Comparison of ENCODE assay signal across 12 mouse cellular contexts in the genomic region with DNA sequence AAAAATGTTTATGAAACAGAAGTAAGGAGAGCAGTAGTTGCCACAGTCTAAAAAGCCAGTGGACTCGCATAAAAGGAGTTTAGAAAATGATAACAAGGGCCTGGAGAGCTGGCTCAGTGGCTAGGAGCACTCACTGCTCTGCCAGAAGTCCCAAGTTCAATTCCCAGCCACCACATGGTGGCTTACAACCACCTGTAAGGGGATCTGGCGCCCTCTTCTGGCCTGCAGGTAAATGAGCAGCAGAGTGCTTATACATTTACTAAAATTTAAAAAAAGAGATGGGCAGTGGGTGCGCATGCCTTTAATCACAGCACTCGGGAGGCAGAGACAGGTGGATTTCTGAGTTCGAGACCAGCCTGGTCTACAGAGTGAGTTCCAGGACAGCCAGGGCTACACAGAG. TPM values are rescaled to one million over a fixed set of nuclear protein-coding genes. Genes with fewer than 3 reads are reported as not detected.
DNase-seq lines count a peak whose midpoint lies in the region; ATAC-seq and TF ChIP-seq lines count a peak whose summit lies in the region.
"Had no signal": no experiment of that assay in that cellular context is flagged by ENCODE, and none has a peak within 500 bp of the region (broad histone marks: within the 10 kb centered on the region; RNA-seq: fewer than 3 reads in every experiment).

No protein-coding gene starts in this region.

- H3K27me3 ChIP-seq in intestine, postnatal 0 days (replicated peaks; ENCODE audit: control insufficient read depth, insufficient read depth, low read length), result no peaks in the 10 kb centered on the region
- no peaks in the 10 kb centered on the region for H3K27me3 ChIP-seq in intestine, embryonic 16.5 days (replicated peaks; ENCODE audit: control insufficient read depth, insufficient read depth, low read length)
- no peaks in the 10 kb centered on the region for H3K27me3 ChIP-seq in thymus, adult 2 months (ENCODE audit: control insufficient read depth, insufficient read depth, low read length)
- no peaks in the 10 kb centered on the region for H3K27me3 ChIP-seq in embryonic facial prominence, embryonic 10.5 days (replicated peaks; ENCODE audit: low read depth, poor library complexity, severe bottlenecking)

- no peak overlapping the region for H3K9ac ChIP-seq in intestine, postnatal 0 days (ENCODE audit: low read depth, low read length)
- H3K9ac ChIP-seq in intestine, embryonic 16.5 days (ENCODE audit: low read depth, low read length), result no peak overlapping the region

- peak; percentile 47 for DNase-seq in thymus, adult 2 months
- DNase-seq in thymus, adult 18-20 months, result no peak
- peak; percentile 31 for DNase-seq in embryonic facial prominence, embryonic 10.5 days (ENCODE audit: low spot score)
- DNase-seq in adipocyte (ENCODE audit: low spot score), result no peak
- DNase-seq: heart, adult 18-20 months; layer of hippocampus, adult 9-11 months; right cerebral cortex, postnatal 25 days had no signal

- H3K4me3 ChIP-seq in intestine, postnatal 0 days (ENCODE audit: low read depth, low read length), result no peak overlapping the region
- no peak overlapping the region for H3K4me3 ChIP-seq in intestine, embryonic 16.5 days (ENCODE audit: low read length)
- H3K4me3 ChIP-seq in thymus, adult 2 months (ENCODE audit: control insufficient read depth, insufficient read depth, low read length), result no peak overlapping the region
- H3K4me3 ChIP-seq in embryonic facial prominence, embryonic 10.5 days, result no peak overlapping the region

- H3K36me3 ChIP-seq in intestine, postnatal 0 days (ENCODE audit: control insufficient read depth, insufficient read depth), result no peaks in the 10 kb centered on the region
- H3K36me3 ChIP-seq in intestine, embryonic 16.5 days (ENCODE audit: control insufficient read depth, insufficient read depth, low read length), result no peaks in the 10 kb centered on the region
- no peaks in the 10 kb centered on the region for H3K36me3 ChIP-seq in thymus, adult 2 months (ENCODE audit: control insufficient read depth, insufficient read depth, low read length)
- no peaks in the 10 kb centered on the region for H3K36me3 ChIP-seq in embryonic facial prominence, embryonic 10.5 days (replicated peaks)

- WGBS in intestine, postnatal 0 days, result 75% methylated on average over 5 of the region's 5 CpGs
- 70% methylated on average over 5 of the region's 5 CpGs for WGBS in intestine, embryonic 16.5 days
- 80% methylated on average over 5 of the region's 5 CpGs for WGBS in thymus, adult 2 months
- 67% methylated on average over 5 of the region's 5 CpGs for WGBS in embryonic facial prominence, embryonic 10.5 days

- no peaks in the 10 kb centered on the region for H3K9me3 ChIP-seq in intestine, postnatal 0 days (ENCODE audit: control insufficient read depth)
- no peaks in the 10 kb centered on the region for H3K9me3 ChIP-seq in intestine, embryonic 16.5 days (ENCODE audit: control insufficient read depth, low read length)
- no peaks in the 10 kb centered on the region for H3K9me3 ChIP-seq in embryonic facial prominence, embryonic 10.5 days

- no peak overlapping the region for H3K4me2 ChIP-seq in intestine, postnatal 0 days (replicated peaks; ENCODE audit: low read depth)
- no peak overlapping the region for H3K4me2 ChIP-seq in intestine, embryonic 16.5 days (ENCODE audit: low read depth, low read length)

- no peaks in the 10 kb centered on the region for H3K4me1 ChIP-seq in intestine, postnatal 0 days (replicated peaks; ENCODE audit: control insufficient read depth, insufficient read depth, low read length)
- peaks cover 3% of the 10 kb centered on the region; the same call in 1 of the 2 replicates for H3K4me1 ChIP-seq in intestine, embryonic 16.5 days (ENCODE audit: control insufficient read depth, insufficient read depth, low read length)
- no peaks in the 10 kb centered on the region for H3K4me1 ChIP-seq in thymus, adult 2 months (replicated peaks; ENCODE audit: control insufficient read depth, insufficient read depth, low read length)
- H3K4me1 ChIP-seq in embryonic facial prominence, embryonic 10.5 days, result peaks cover 6% of the 10 kb centered on the region; the same call in 1 of the 2 replicates

- TF ChIP-seq CTCF in intestine, postnatal 0 days (IDR thresholded peaks at IDR 0.05; ENCODE audit: low read depth), result peak; percentile 66
- TF ChIP-seq CTCF in thymus, adult 2 months (IDR thresholded peaks at IDR 0.05; ENCODE audit: borderline replicate concordance, control insufficient read depth, extremely low read depth, insufficient read depth, low read length, poor library complexity), result peak; percentile 31; the same call in 1 of the 2 replicates

- no peak for ATAC-seq in intestine, postnatal 0 days
- no peak for ATAC-seq in intestine, embryonic 16.5 days
- no peak for ATAC-seq in frontal cortex, adult (ENCODE audit: low TSS enrichment)
- ATAC-seq in cerebellum, adult (ENCODE audit: insufficient number of reproducible peaks, low FRiP score, low TSS enrichment), result no peak
- ATAC-seq: midbrain, embryonic 16.5 days had no signal

- no peak for TF ChIP-seq POLR2A in thymus, adult 2 months (IDR thresholded peaks at IDR 0.05; ENCODE audit: control insufficient read depth, extremely low read depth, insufficient read depth, low read length, poor library complexity)

- no peak overlapping the region for H3K27ac ChIP-seq in intestine, postnatal 0 days (ENCODE audit: low read depth, low read length)
- H3K27ac ChIP-seq in intestine, embryonic 16.5 days (ENCODE audit: low read length), result no peak overlapping the region
- H3K27ac ChIP-seq in thymus, adult 2 months (ENCODE audit: control insufficient read depth, insufficient read depth, low read length), result no peak overlapping the region
- no peak overlapping the region for H3K27ac ChIP-seq in embryonic facial prominence, embryonic 10.5 days (replicated peaks)

RNA-seq across cellular contexts. Expression of a gene that starts 11.8 kb away (rescaled TPM):
- polyA plus RNA-seq in intestine, postnatal 0 days (2015; fragmentation: Nextera tagmentation; extraction: Ambion mirVana), result not detected in 2 replicates
- polyA plus RNA-seq in intestine, embryonic 16.5 days (2015; fragmentation: Nextera tagmentation; extraction: Ambion mirVana), result not detected in 2 replicates
- polyA plus RNA-seq in thymus, adult 2 months (2012; rRNA removed), result 0.43 and 1.00 TPM in 2 replicates
- polyA plus RNA-seq in embryonic facial prominence, embryonic 10.5 days (2016; fragmentation: Nextera tagmentation; extraction: Ambion mirVana), result 2.4 and 2.8 TPM in 2 replicates

RNA-seq across cellular contexts. Expression of a gene that starts 22.6 kb away (rescaled TPM):
- polyA plus RNA-seq in intestine, postnatal 0 days (2015; fragmentation: Nextera tagmentation; extraction: Ambion mirVana), result 8.0 and 8.7 TPM in 2 replicates
- 11.2 and 11.3 TPM in 2 replicates for polyA plus RNA-seq in intestine, embryonic 16.5 days (2015; fragmentation: Nextera tagmentation; extraction: Ambion mirVana)
- 6.8 and 7.1 TPM in 2 replicates for polyA plus RNA-seq in thymus, adult 2 months (2012; rRNA removed)
- 24.7 and 25.0 TPM in 2 replicates for polyA plus RNA-seq in embryonic facial prominence, embryonic 10.5 days (2016; fragmentation: Nextera tagmentation; extraction: Ambion mirVana)

Comparison
In these comparisons a context has a peak if more than half of its experiments do, and no peak if none do; other contexts are left out.
1. DNase-seq: peak in thymus, adult 2 months (single experiment) and embryonic facial prominence, embryonic 10.5 days (single experiment); none in thymus, adult 18-20 months (0 of 2) and adipocyte (single experiment).